Mouse (Mus musculus): ENCODE measurements around the gene Thsd4. TPM values are rescaled to one million over a fixed set of nuclear protein-coding genes. Genes with fewer than 3 reads are reported as not detected.

The Thsd4 gene
- polyA plus RNA-seq, 1 experiment from 2014 or later: 5.0 TPM

DNA sequence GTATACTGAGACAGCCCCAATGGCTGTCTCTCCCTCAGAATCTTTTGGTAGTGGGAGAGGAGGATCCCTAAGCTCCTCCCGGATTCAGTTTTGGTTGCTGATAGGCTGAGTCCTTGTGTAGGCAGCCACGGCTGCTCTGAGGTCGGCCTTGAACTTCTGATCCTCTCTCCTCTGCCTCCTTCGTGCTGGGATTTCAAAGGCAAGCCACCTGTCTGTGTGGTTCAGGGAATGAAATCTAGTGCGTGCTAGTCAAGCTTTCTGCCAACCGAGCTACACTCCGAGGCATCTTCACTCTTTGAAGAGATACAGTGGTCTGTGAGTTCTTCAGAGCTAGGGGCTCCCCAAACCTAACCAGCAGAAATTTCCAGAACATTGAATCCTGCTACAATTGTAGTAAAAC is 568.3 kb downstream of the Thsd4 start:
- H3K27me3 ChIP-seq (replicated peaks; ENCODE audit: control insufficient read depth, insufficient read depth, low read length): no peaks in the 10 kb centered on the region

DNA sequence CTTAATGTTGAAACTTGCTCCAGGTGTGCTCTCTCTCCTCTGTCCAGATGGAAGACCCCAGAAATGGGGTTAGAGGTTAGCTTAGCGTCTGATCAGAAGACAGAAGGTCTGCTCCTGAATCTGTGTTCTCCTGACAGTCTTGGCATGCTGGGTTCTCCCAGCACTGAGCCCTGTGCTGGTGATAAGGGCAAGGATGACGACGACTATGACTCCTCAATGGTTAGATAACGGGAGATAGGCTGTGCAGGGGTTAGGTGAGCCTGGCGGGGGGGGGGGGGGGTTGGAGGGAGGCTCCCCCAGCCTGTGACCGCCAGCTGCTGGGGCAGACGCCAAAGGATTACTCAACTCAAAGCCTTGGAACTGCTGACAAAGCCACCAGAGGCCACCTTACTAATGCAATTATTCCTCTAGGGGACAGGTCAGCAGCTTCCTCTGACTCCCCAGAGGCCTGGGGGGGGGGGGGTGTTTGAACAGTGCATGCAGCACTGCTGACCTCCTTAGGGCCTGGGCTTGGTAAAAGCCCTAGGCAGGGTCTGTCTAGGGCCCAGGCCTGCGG is 569.3 kb downstream of the Thsd4 start:
- no peak overlapping the region for H3K4me3 ChIP-seq (replicated peaks; ENCODE audit: low read length)
- 56% methylated on average over 8 of the region's 8 CpGs for WGBS

More for the DNA sequence above, 568.3 kb downstream of the Thsd4 start:
- Histone ChIP-seq H3K36me3 (ENCODE audit: control insufficient read depth, insufficient read depth) (no peaks in the 10 kb centered on the region), H3K27ac (ENCODE audit: low read length) (no peak overlapping the region), H3K9ac (replicated peaks; ENCODE audit: low read depth, low read length) (no peak overlapping the region), H3K4me2 (ENCODE audit: low read length) (no peak overlapping the region), H3K9me3 (ENCODE audit: control insufficient read depth, low read length) (no peaks in the 10 kb centered on the region), H3K4me3 (replicated peaks; ENCODE audit: low read length) (no peak overlapping the region), H3K4me1 (replicated peaks; ENCODE audit: control insufficient read depth, insufficient read depth, low read length) (no peaks in the 10 kb centered on the region)
- WGBS: 84% methylated on average over 7 of the region's 7 CpGs
- no peak for ATAC-seq

DNA sequence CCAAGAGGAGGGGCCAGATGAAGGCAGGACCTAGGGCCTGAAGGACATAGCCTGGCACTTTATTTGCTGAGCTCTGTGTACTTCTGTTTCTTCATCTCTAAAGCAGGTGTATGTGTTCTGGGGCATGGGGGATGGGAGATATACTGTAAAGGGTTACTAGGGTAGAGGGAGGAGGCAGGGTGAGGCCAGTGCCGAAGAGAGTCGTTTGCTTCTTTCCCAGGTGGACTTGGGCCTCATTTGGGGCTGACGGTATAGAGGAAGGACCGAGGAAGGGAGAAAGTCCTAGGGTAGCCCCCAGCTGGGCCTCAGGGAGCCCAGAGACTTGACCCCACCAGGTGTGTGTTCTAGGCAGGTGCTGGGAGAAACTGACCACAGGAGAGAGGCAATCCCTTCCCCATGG is 569.9 kb downstream of the Thsd4 start:
- Histone ChIP-seq H3K4me1 (replicated peaks; ENCODE audit: control insufficient read depth, insufficient read depth, low read length) (no peaks in the 10 kb centered on the region), H3K36me3 (ENCODE audit: control insufficient read depth, insufficient read depth) (no peaks in the 10 kb centered on the region), H3K4me3 (replicated peaks; ENCODE audit: low read length) (no peak overlapping the region), H3K9me3 (ENCODE audit: control insufficient read depth, low read length) (no peaks in the 10 kb centered on the region), H3K4me2 (ENCODE audit: low read length) (no peak overlapping the region), H3K27ac (ENCODE audit: low read length) (no peak overlapping the region), H3K9ac (replicated peaks; ENCODE audit: low read depth, low read length) (no peak overlapping the region), H3K27me3 (replicated peaks; ENCODE audit: control insufficient read depth, insufficient read depth, low read length) (no peaks in the 10 kb centered on the region)
- 86% methylated on average over 4 of the region's 4 CpGs for WGBS
- ATAC-seq: no peak

More for the DNA sequence above, 569.3 kb downstream of the Thsd4 start:
- H3K9ac ChIP-seq (replicated peaks; ENCODE audit: low read depth, low read length): no peak overlapping the region
- H3K4me2 ChIP-seq (ENCODE audit: low read length): no peak overlapping the region
- no peak overlapping the region for H3K27ac ChIP-seq (ENCODE audit: low read length)
- H3K4me1 ChIP-seq (replicated peaks; ENCODE audit: control insufficient read depth, insufficient read depth, low read length): no peaks in the 10 kb centered on the region
- no peak for ATAC-seq
- no peaks in the 10 kb centered on the region for H3K36me3 ChIP-seq (ENCODE audit: control insufficient read depth, insufficient read depth)
- H3K27me3 ChIP-seq (replicated peaks; ENCODE audit: control insufficient read depth, insufficient read depth, low read length): no peaks in the 10 kb centered on the region
- no peaks in the 10 kb centered on the region for H3K9me3 ChIP-seq (ENCODE audit: control insufficient read depth, low read length)

DNA sequence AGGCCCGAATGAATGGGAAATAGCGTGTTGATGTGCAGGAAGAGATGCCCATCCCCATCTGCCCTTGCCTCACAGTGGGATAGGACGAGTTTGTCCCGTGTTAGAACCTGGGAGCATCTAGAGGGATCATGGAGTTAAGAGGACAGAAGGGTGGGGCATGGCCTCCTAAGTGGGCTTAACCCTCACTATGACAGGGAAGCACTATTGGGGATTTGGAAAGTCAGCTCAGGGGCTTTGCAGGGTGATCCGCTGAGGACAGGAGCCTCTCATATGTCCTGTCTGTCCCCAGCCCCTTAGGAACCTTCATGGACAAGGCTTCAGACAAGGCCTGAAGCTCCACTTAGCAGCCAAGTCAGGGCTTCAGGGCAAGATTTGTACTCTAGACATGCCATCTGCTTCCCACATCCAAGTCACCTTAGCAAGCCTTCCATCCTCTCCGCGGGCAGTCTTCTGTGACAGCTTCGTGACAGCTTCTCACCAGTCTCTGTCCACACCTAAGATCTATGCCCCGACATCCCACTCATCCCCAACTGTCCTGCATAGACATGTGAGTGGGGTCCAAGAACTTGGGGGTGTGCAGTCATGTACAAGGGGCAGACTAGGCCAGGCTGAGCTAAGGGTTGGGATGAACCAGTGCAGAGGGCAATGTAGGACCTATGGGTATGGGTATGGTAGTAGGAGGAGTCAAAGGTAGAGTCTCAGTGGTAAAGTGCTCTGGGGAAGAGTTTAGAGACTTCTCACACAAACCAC is 570.7 kb downstream of the Thsd4 start:
- no peak for ATAC-seq

DNA sequence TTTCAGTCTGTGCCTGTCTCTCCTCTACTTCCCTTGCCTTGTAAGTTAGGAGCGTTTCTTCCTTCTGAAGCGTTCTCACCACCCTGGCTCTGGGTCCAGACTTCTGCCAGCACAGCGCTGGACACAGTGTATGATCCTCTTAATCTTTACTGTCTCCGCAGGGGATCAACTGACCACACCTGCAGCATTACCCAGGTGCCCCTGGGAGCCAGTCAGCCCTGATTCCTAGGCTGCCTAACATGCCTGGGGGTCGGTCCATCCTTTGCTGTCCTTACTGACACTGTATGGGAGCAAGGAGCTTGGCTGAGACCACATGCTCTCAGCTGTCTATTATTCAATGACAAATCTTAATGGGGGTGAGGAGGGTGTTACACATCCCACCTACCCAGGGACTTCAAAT is 571.9 kb downstream of the Thsd4 start:
- Histone ChIP-seq H3K36me3 (ENCODE audit: control insufficient read depth, insufficient read depth) (no peaks in the 10 kb centered on the region), H3K9me3 (ENCODE audit: control insufficient read depth, low read length) (no peaks in the 10 kb centered on the region), H3K27ac (ENCODE audit: low read length) (no peak overlapping the region), H3K4me1 (replicated peaks; ENCODE audit: control insufficient read depth, insufficient read depth, low read length) (no peaks in the 10 kb centered on the region), H3K4me2 (ENCODE audit: low read length) (no peak overlapping the region), H3K27me3 (replicated peaks; ENCODE audit: control insufficient read depth, insufficient read depth, low read length) (no peaks in the 10 kb centered on the region), H3K4me3 (replicated peaks; ENCODE audit: low read length) (no peak overlapping the region), H3K9ac (replicated peaks; ENCODE audit: low read depth, low read length) (no peak overlapping the region)
- 90% methylated on average over 5 of the region's 5 CpGs for WGBS
- ATAC-seq: no peak

More for the DNA sequence above, 570.7 kb downstream of the Thsd4 start:
- H3K27me3 ChIP-seq (replicated peaks; ENCODE audit: control insufficient read depth, insufficient read depth, low read length): no peaks in the 10 kb centered on the region
- H3K36me3 ChIP-seq (ENCODE audit: control insufficient read depth, insufficient read depth): no peaks in the 10 kb centered on the region
- no peak overlapping the region for H3K4me3 ChIP-seq (replicated peaks; ENCODE audit: low read length)
- H3K4me2 ChIP-seq (ENCODE audit: low read length): no peak overlapping the region
- H3K27ac ChIP-seq (ENCODE audit: low read length): no peak overlapping the region
- no peak overlapping the region for H3K9ac ChIP-seq (replicated peaks; ENCODE audit: low read depth, low read length)
- H3K9me3 ChIP-seq (ENCODE audit: control insufficient read depth, low read length): no peaks in the 10 kb centered on the region
- H3K4me1 ChIP-seq (replicated peaks; ENCODE audit: control insufficient read depth, insufficient read depth, low read length): no peaks in the 10 kb centered on the region
- 91% methylated on average over 9 of the region's 9 CpGs for whole genome bisulfite sequencing

DNA sequence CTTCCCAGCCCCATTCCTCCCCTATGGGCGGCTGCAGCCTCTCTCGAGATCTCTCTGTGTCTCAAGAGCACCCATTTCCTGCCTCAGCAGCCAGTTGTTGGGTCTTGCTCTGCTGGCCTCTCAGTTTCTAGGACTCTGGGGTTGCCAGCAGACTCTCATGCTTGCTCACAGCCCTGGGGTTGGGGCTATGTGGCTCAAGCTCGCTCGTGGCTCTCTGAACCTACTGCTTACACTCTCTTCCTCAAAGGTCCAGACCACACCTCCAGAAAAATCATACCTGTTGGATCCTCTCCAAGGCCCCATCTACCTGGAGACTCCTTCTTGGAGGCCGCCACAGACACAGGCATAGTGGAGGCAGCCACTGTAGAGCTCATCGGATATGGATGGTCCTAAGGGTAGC is 572.3 kb downstream of the Thsd4 start:
- no peak overlapping the region for H3K4me2 ChIP-seq (ENCODE audit: low read length)
- no peak overlapping the region for H3K27ac ChIP-seq (ENCODE audit: low read length)
- no peaks in the 10 kb centered on the region for H3K27me3 ChIP-seq (replicated peaks; ENCODE audit: control insufficient read depth, insufficient read depth, low read length)
- H3K9ac ChIP-seq (replicated peaks; ENCODE audit: low read depth, low read length): no peak overlapping the region
- no peaks in the 10 kb centered on the region for H3K4me1 ChIP-seq (replicated peaks; ENCODE audit: control insufficient read depth, insufficient read depth, low read length)
- no peak overlapping the region for H3K4me3 ChIP-seq (replicated peaks; ENCODE audit: low read length)
- no peaks in the 10 kb centered on the region for H3K9me3 ChIP-seq (ENCODE audit: control insufficient read depth, low read length)
- H3K36me3 ChIP-seq (ENCODE audit: control insufficient read depth, insufficient read depth): no peaks in the 10 kb centered on the region
- ATAC-seq: no peak
- WGBS: 88% methylated on average over 6 of the region's 6 CpGs

DNA sequence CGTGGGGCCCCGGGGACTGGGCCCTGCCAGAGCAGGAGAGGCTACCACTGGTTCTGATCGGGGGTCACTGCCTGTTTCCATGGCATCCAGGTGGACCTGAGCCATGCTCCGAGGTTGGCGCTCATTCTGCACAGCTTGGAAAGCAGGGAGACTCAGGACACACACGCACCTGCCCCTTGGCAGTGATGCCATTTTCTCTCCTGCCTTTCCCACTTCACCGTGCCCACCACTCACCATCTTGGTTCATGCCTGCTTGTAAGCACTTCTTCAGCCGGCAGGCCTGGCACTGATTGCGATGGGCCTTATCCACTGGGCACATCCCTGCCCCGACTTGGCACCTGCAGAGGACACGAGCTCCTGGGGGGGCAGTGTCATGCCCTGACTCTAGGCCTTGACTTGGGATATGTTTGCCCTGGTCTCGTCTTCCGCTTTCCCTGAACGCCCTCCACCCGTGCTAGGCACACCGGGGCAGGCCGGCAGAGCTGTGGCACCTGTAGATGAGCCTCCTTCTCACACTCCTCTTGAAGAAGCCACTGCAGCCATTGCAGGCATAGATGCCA is 573.1 kb downstream of the Thsd4 start:
- Histone ChIP-seq H3K9me3 (ENCODE audit: control insufficient read depth, low read length) (no peaks in the 10 kb centered on the region), H3K4me1 (replicated peaks; ENCODE audit: control insufficient read depth, insufficient read depth, low read length) (no peaks in the 10 kb centered on the region), H3K9ac (replicated peaks; ENCODE audit: low read depth, low read length) (no peak overlapping the region), H3K27me3 (replicated peaks; ENCODE audit: control insufficient read depth, insufficient read depth, low read length) (no peaks in the 10 kb centered on the region), H3K4me2 (ENCODE audit: low read length) (no peak overlapping the region), H3K4me3 (replicated peaks; ENCODE audit: low read length) (no peak overlapping the region), H3K36me3 (ENCODE audit: control insufficient read depth, insufficient read depth) (no peaks in the 10 kb centered on the region), H3K27ac (ENCODE audit: low read length) (no peak overlapping the region)
- no peak for ATAC-seq
- 88% methylated on average over 17 of the region's 17 CpGs for WGBS

DNA sequence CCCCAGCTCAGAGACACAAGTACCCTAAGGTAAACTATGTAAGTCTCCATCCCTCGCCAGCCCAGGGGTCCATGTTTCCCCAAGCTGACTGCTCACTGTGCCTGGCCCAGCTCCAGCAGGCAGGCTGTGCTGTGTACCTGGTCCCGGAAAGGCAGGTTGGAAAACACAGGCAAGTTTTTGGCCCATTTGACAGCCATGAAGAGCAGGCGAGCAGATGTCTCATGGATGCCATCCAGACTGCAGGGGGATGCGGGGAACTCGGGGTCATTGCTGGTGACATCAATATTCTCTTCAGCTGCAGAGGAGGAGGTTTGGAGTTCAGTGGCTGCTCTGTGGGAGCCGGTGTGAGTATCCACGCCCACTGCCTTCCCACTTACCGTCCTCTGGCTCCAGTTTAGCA is 573.6 kb downstream of the Thsd4 start:
- no peaks in the 10 kb centered on the region for H3K4me1 ChIP-seq (replicated peaks; ENCODE audit: control insufficient read depth, insufficient read depth, low read length)
- H3K4me2 ChIP-seq (ENCODE audit: low read length): no peak overlapping the region
- no peaks in the 10 kb centered on the region for H3K36me3 ChIP-seq (ENCODE audit: control insufficient read depth, insufficient read depth)
- no peak overlapping the region for H3K4me3 ChIP-seq (replicated peaks; ENCODE audit: low read length)
- H3K9ac ChIP-seq (replicated peaks; ENCODE audit: low read depth, low read length): no peak overlapping the region
- 71% methylated on average over 8 of the region's 8 CpGs for WGBS
- no peaks in the 10 kb centered on the region for H3K9me3 ChIP-seq (ENCODE audit: control insufficient read depth, low read length)
- H3K27me3 ChIP-seq (replicated peaks; ENCODE audit: control insufficient read depth, insufficient read depth, low read length): no peaks in the 10 kb centered on the region
- no peak overlapping the region for H3K27ac ChIP-seq (ENCODE audit: low read length)
- no peak for ATAC-seq

DNA sequence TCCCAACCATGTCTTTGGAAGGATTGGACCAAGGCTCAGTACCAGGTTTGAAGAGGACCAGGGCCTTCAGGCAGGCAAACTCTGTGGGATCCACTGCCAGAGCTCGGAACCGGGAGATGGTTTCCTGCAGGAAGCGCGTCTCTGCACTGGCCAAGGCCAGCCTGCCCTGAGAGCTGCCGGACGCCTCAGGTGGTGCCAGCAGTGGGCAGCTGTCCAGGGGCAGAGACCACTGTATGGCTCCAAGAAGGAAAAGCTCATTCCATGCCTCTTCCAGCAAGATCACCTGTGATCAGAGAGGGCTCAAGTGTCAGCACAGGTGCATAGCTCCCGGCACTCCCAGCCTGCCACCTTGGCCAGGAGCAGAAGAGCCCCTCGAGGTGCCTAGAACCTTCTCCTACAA is 574.6 kb downstream of the Thsd4 start:
- ATAC-seq: no peak
- Histone ChIP-seq H3K9me3 (ENCODE audit: control insufficient read depth, low read length) (no peaks in the 10 kb centered on the region), H3K9ac (replicated peaks; ENCODE audit: low read depth, low read length) (no peak overlapping the region), H3K4me1 (replicated peaks; ENCODE audit: control insufficient read depth, insufficient read depth, low read length) (no peaks in the 10 kb centered on the region), H3K4me3 (replicated peaks; ENCODE audit: low read length) (no peak overlapping the region), H3K36me3 (ENCODE audit: control insufficient read depth, insufficient read depth) (no peaks in the 10 kb centered on the region), H3K27me3 (replicated peaks; ENCODE audit: control insufficient read depth, insufficient read depth, low read length) (no peaks in the 10 kb centered on the region), H3K4me2 (ENCODE audit: low read length) (no peak overlapping the region), H3K27ac (ENCODE audit: low read length) (no peak overlapping the region)
- 87% methylated on average over 8 of the region's 8 CpGs for WGBS
